In the genomic region with DNA sequence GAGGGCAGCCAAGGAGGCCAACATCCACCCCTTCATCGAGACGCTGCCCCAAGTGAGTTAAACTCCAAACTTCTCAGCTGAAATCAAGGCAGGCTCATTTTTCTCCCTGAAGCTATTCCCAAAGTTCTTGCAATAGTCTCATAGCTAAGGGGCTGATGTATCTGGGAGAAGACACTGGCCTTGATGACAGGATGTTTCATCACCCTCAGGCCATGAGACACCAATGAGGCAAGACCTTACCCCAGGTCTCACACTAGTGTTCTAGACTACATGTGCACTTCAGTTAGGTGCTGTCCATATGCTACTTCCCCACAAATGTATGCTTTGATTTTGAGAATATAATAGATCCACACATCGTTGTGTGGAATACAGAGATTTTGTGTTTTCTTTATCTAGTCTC, we compare ENCODE assay signal across 26 mouse cellular contexts. TPM values are rescaled to one million over a fixed set of nuclear protein-coding genes. Genes with fewer than 3 reads are reported as not detected.
DNase-seq lines count a peak whose midpoint lies in the region; ATAC-seq and TF ChIP-seq lines count a peak whose summit lies in the region.
"Had no signal": no experiment of that assay in that cellular context is flagged by ENCODE, and none has a peak within 500 bp of the region (broad histone marks: within the 10 kb centered on the region; RNA-seq: fewer than 3 reads in every experiment).

No protein-coding gene starts in this region.

- no peak overlapping the region for H3K27ac ChIP-seq in gastrocnemius, adult 2 months
- H3K27ac ChIP-seq: embryonic facial prominence, embryonic 13.5 days; embryonic facial prominence, embryonic 15.5 days; forebrain, embryonic 10.5 days; forebrain, embryonic 12.5 days had no signal

- intact Hi-C loops in gastrocnemius, adult 2 months (cut with DNase I) = no loop called here

- H3K4me3 ChIP-seq in gastrocnemius, adult 2 months = no peak overlapping the region
- H3K4me3 ChIP-seq: embryonic facial prominence, embryonic 13.5 days; embryonic facial prominence, embryonic 15.5 days; erythroblast, embryonic 14.5 days; forebrain, embryonic 10.5 days; forebrain, embryonic 12.5 days had no signal

- TF ChIP-seq CTCF in gastrocnemius, adult 2 months (IDR thresholded peaks at IDR 0.05) = no peak

- peak; percentile 41 for ATAC-seq in megakaryocyte progenitor cell, adult 5-6 weeks (replicated peaks; ENCODE audit: poor library complexity)
- ATAC-seq: CD4-positive, CD25-positive, alpha-beta regulatory T cell, adult 4 months; forebrain, embryonic 14.5 days; forebrain, embryonic 16.5 days had no signal

- DNase-seq in adrenal gland, adult 2 months = peak; percentile 14
- DNase-seq in adrenal gland, adult 18-20 months (ENCODE audit: low spot score in 2 of 2) = no peak
- DNase-seq in 3T3-L1 (ENCODE audit: low read depth, low spot score) = peak; percentile 33
- DNase-seq in MN1 (ENCODE audit: low spot score) = peak; percentile 42
- DNase-seq in thymus, postnatal 36 days = no peak
- DNase-seq in gastrocnemius, adult 2 months = no peak
- DNase-seq in left cerebral cortex, adult 8-10 months (ENCODE audit: low spot score in 2 of 2) = no peak
- DNase-seq: adrenal gland, postnatal 10 days; adrenal gland, postnatal 25 days; B cell, adult 2 months; cerebellum, adult 11 months; cerebellum, adult 18-20 months; cerebellum, adult 8-10 months; cerebellum, adult 9-11 months; cerebellum, postnatal 14 days; cerebellum, postnatal 36 days; embryo, embryonic 11 days had no signal

RNA-seq across cellular contexts. Expression of gene Crot, which starts 41.6 kb away (rescaled TPM):
- 10 to 100 TPM; 33.2 to 37.5 TPM for total RNA-seq in adrenal gland, adult 2 months (2021)
- polyA plus RNA-seq in adrenal gland, adult 2 months (2012; rRNA removed) = 3.3 and 3.7 TPM in 2 replicates
- total RNA-seq in adrenal gland, adult 18-20 months (2021) = 10 to 100 TPM; 26.9 to 38.0 TPM
- 27.5 and 28.5 TPM in 2 replicates for total RNA-seq in megakaryocyte progenitor cell, adult 5-6 weeks (2015)
- 36.1 and 44.7 TPM in 2 replicates for total RNA-seq in megakaryocyte progenitor cell, adult 5-6 weeks (2017)
- total RNA-seq in gastrocnemius, adult 2 months (2021) = 10 to 100 TPM; 17.1 to 36.0 TPM
- total RNA-seq in left cerebral cortex, adult 8-10 months (2022) = 10 to 100 TPM; 22.8 to 25.3 (median 23.7) TPM

Comparison
In these comparisons a context has a peak if more than half of its experiments do, and no peak if none do; other contexts are left out.
1. DNase-seq: peak in adrenal gland, adult 2 months (single experiment), 3T3-L1 (single experiment) and MN1 (single experiment); none in adrenal gland, adult 18-20 months (0 of 2), thymus, postnatal 36 days (0 of 2), gastrocnemius, adult 2 months (single experiment) and left cerebral cortex, adult 8-10 months (0 of 2).